28 mouse cellular contexts compared by ENCODE assay signal in genomic region chr10:21146263-21146662, GRCm38 (mm10). TPM values are rescaled to one million over a fixed set of nuclear protein-coding genes. Genes with fewer than 3 reads are reported as not detected.
DNase-seq lines count a peak whose midpoint lies in the region; ATAC-seq and TF ChIP-seq lines count a peak whose summit lies in the region.
"Had no signal": no experiment of that assay in that cellular context is flagged by ENCODE, and none has a peak within 500 bp of the region (broad histone marks: within the 10 kb centered on the region; RNA-seq: fewer than 3 reads in every experiment).

No protein-coding gene starts in this region.

- H3K4me1 ChIP-seq in liver, embryonic 11.5 days (replicated peaks; ENCODE audit: control insufficient read depth, insufficient read depth, low read length): no peaks in the 10 kb centered on the region
- H3K4me1 ChIP-seq in liver, postnatal 0 days (ENCODE audit: insufficient read depth): peaks cover 9% of the 10 kb centered on the region; the same call in 1 of the 2 replicates
- peaks cover 5% of the 10 kb centered on the region for H3K4me1 ChIP-seq in bone marrow, adult 2 months (ENCODE audit: control insufficient read depth, insufficient read depth, low read length)

- no peaks in the 10 kb centered on the region for H3K9me3 ChIP-seq in liver, embryonic 11.5 days (ENCODE audit: control insufficient read depth, low read length)
- no peaks in the 10 kb centered on the region for H3K9me3 ChIP-seq in liver, postnatal 0 days (ENCODE audit: low read length)
- H3K9me3 ChIP-seq: embryonic facial prominence, embryonic 12.5 days; embryonic facial prominence, embryonic 15.5 days; forebrain, embryonic 13.5 days; G1E; heart, embryonic 13.5 days had no signal

- no peak for TF ChIP-seq POLR2A in bone marrow, adult 2 months (IDR thresholded peaks at IDR 0.05; ENCODE audit: borderline replicate concordance, control insufficient read depth, low read depth, low read length)

- 77% methylated on average over 2 of the region's 2 CpGs for WGBS in liver, embryonic 11.5 days
- WGBS in liver, postnatal 0 days (ENCODE audit: insufficient replicate concordance): 55% methylated on average over 2 of the region's 2 CpGs
- 15% methylated on average over 2 of the region's 2 CpGs for WGBS in bone marrow, adult 2 months

- no peaks in the 10 kb centered on the region for H3K27me3 ChIP-seq in liver, embryonic 11.5 days (replicated peaks; ENCODE audit: control insufficient read depth, insufficient read depth, low read length)
- no peaks in the 10 kb centered on the region for H3K27me3 ChIP-seq in liver, postnatal 0 days (ENCODE audit: insufficient read depth, low read length)
- H3K27me3 ChIP-seq: CH12.LX; embryonic facial prominence, embryonic 12.5 days; embryonic facial prominence, embryonic 15.5 days; forebrain, embryonic 13.5 days; heart, embryonic 13.5 days; Patski had no signal

- no peak overlapping the region for H3K4me2 ChIP-seq in liver, embryonic 11.5 days
- H3K4me2 ChIP-seq in liver, postnatal 0 days (ENCODE audit: low read depth, low read length): no peak overlapping the region
- H3K4me2 ChIP-seq: forebrain, embryonic 13.5 days had no signal

- TF ChIP-seq CTCF in liver, postnatal 0 days (IDR thresholded peaks at IDR 0.05; ENCODE audit: low read depth): no peak
- TF ChIP-seq CTCF in bone marrow, adult 2 months (IDR thresholded peaks at IDR 0.05; ENCODE audit: control insufficient read depth, insufficient read depth, low read length): no peak

- peak; percentile 30 for DNase-seq in liver, embryonic 11.5 days (ENCODE audit: low spot score)
- DNase-seq in liver, postnatal 0 days: no peak
- DNase-seq in 416B (ENCODE audit: low read depth): peak; percentile 88
- DNase-seq in adrenal gland, adult (ENCODE audit: inconsistent age in 2 of 2, low spot score in 1 of 2): no peak
- no peak for DNase-seq in B cell, adult 2 months
- DNase-seq in retina, embryonic 14.5 days (ENCODE audit: low spot score): no peak
- DNase-seq: adrenal gland, adult 2 months; adrenal gland, postnatal 14 days; cerebellum, adult 18-20 months; cerebellum, adult 9-10 months; cerebellum, postnatal 14 days; gastrocnemius, postnatal 10 days; gastrocnemius, postnatal 36 days; heart, adult 18-20 months; heart, postnatal 14 days; heart, postnatal 4 days had no signal

- H3K4me3 ChIP-seq in liver, embryonic 11.5 days (ENCODE audit: low read depth, low read length): no peak overlapping the region
- no peak overlapping the region for H3K4me3 ChIP-seq in liver, postnatal 0 days (ENCODE audit: low read depth, low read length)
- H3K4me3 ChIP-seq in bone marrow, adult 2 months (replicated peaks; ENCODE audit: control insufficient read depth, low read depth, low read length): peak overlapping the region; percentile 72
- H3K4me3 ChIP-seq: embryonic facial prominence, embryonic 12.5 days; embryonic facial prominence, embryonic 15.5 days; forebrain, embryonic 13.5 days; heart, embryonic 13.5 days had no signal

- no peak for ATAC-seq in liver, embryonic 11.5 days (replicated peaks; ENCODE audit: low FRiP score)
- ATAC-seq in liver, postnatal 0 days: no peak
- ATAC-seq in megakaryocyte, adult 5-6 weeks (ENCODE audit: poor library complexity, severe bottlenecking): peak; percentile 49
- ATAC-seq: forebrain, embryonic 13.5 days; forebrain, embryonic 16.5 days; hindbrain, postnatal 0 days; inflammation-experienced regulatory T-cells, adult 6 months; Patski had no signal

- H3K36me3 ChIP-seq in liver, embryonic 11.5 days (ENCODE audit: control insufficient read depth, insufficient read depth, low read length): peaks cover 5% of the 10 kb centered on the region; the same call in 1 of the 2 replicates
- H3K36me3 ChIP-seq in liver, postnatal 0 days (replicated peaks; ENCODE audit: insufficient read depth, low read length): peaks cover 19% of the 10 kb centered on the region
- H3K36me3 ChIP-seq: embryonic facial prominence, embryonic 15.5 days; heart, embryonic 13.5 days had no signal

- no peak overlapping the region for H3K27ac ChIP-seq in liver, embryonic 11.5 days (ENCODE audit: low read depth, low read length)
- H3K27ac ChIP-seq in liver, postnatal 0 days (ENCODE audit: low read depth): no peak overlapping the region
- peak overlapping the region; percentile 40; the same call in 1 of the 2 replicates for H3K27ac ChIP-seq in bone marrow, adult 2 months (ENCODE audit: control insufficient read depth, insufficient read depth, low read depth, low read length, poor library complexity)
- H3K27ac ChIP-seq: embryonic facial prominence, embryonic 12.5 days; embryonic facial prominence, embryonic 15.5 days; forebrain, embryonic 13.5 days; heart, embryonic 13.5 days had no signal

- no peak for TF ChIP-seq EP300 in liver, postnatal 0 days (IDR thresholded peaks at IDR 0.05; ENCODE audit: low read depth)

- no peak overlapping the region for H3K9ac ChIP-seq in liver, embryonic 11.5 days (ENCODE audit: low read depth, low read length)
- H3K9ac ChIP-seq in liver, postnatal 0 days (replicated peaks): no peak overlapping the region
- H3K9ac ChIP-seq: embryonic facial prominence, embryonic 12.5 days; embryonic facial prominence, embryonic 15.5 days; forebrain, embryonic 13.5 days; heart, embryonic 13.5 days had no signal

RNA-seq across cellular contexts. Expression of gene Myb, which starts 14.5 kb away (rescaled TPM):
- polyA plus RNA-seq in liver, embryonic 11.5 days (2014; fragmentation: Nextera tagmentation; extraction: Ambion mirVana): 40.3 and 42.3 TPM in 2 replicates
- polyA plus RNA-seq in liver, postnatal 0 days (2015; fragmentation: Nextera tagmentation; extraction: Ambion mirVana): 10.0 and 11.1 TPM in 2 replicates
- 47.4 and 85.5 TPM in 2 replicates for polyA plus RNA-seq in bone marrow, adult 2 months (2011; ENCODE audit: insufficient read depth, insufficient read length, low replicate concordance, missing spikeins)
- 42.5 and 45.2 TPM in 2 replicates for total RNA-seq in megakaryocyte, adult 5-6 weeks (2015)
- 38.3 and 50.7 TPM in 2 replicates for total RNA-seq in megakaryocyte, adult 5-6 weeks (2017)

Comparison
In these comparisons a context has a peak if more than half of its experiments do, and no peak if none do; other contexts are left out.
1. DNase-seq: peak in liver, embryonic 11.5 days (single experiment) and 416B (single experiment); none in liver, postnatal 0 days (single experiment), adrenal gland, adult (0 of 2), B cell, adult 2 months (0 of 2) and retina, embryonic 14.5 days (single experiment).